Mouse (Mus musculus) adrenal gland, postnatal 25 days (tissue): ENCODE measurements around the gene B4galt3. TPM values are rescaled to one million over a fixed set of nuclear protein-coding genes. Genes with fewer than 3 reads are reported as not detected.
A peak's percentile ranks its signal among the peaks of the same experiment; 100 is the strongest.

Source experiments
- DNase-seq: peaks from one replicate; pipeline ENCODE4 v3.0.0; 2021; ENCODE audit warnings: mixed read lengths
- long read RNA-seq: library from polyadenylated mRNA; stranded (forward); transcript quantifications from one replicate; pipeline ENCODE4 v2.0.0, GENCODE M21; 2021
- total RNA-seq: library from RNA; stranded (reverse); gene quantifications from 2 replicates; pipeline ENCODE4 v1.2.3, GENCODE M21; 2021

B4galt3 gene
- total RNA-seq: 36.9 and 38.1 TPM in 2 replicates
- long read RNA-seq, partial matches to known transcripts: 5 of 18 reads
- long read RNA-seq, other reads (novel, unspliced or antisense): 8 of 18 reads

GRCm38 (mm10) chr1:171269848-171270572 lies at the start of gene B4galt3:
Gene B4galt3 (plus strand): TSS chr1:171270328.
- DNase-seq: peak; percentile 98

- peak; percentile 85 for DNase-seq
Observed at GRCm38 (mm10) chr1:171220871-171221270, 49.3 kb upstream of the B4galt3 start.

- no peak for DNase-seq
Observed at GRCm38 (mm10) chr1:171221281-171222193, 48.6 kb upstream of the B4galt3 start.

- DNase-seq: peak; percentile 82
Observed at GRCm38 (mm10) chr1:171222238-171223155, 47.6 kb upstream of the B4galt3 start, which contains the start of gene Tomm40l. Gene Tomm40l (minus strand): TSS chr1:171222514.

- no peak for DNase-seq
Observed at GRCm38 (mm10) chr1:171223168-171223567, 47.0 kb upstream of the B4galt3 start.

- DNase-seq: peak; percentile 65
Observed at GRCm38 (mm10) chr1:171223796-171224195, 46.3 kb upstream of the B4galt3 start.

- DNase-seq: no peak
Observed at GRCm38 (mm10) chr1:171224857-171225256, 45.3 kb upstream of the B4galt3 start, which contains the start of gene Apoa2. Gene Apoa2 (plus strand): TSS chr1:171225054.

GRCm38 (mm10) chr1:171226780-171227179 lies 43.3 kb upstream of the B4galt3 start:
- DNase-seq: no peak

- DNase-seq: no peak
Observed at GRCm38 (mm10) chr1:171227879-171228278, 42.2 kb upstream of the B4galt3 start.

- DNase-seq: no peak
Observed at GRCm38 (mm10) chr1:171229750-171230149, 40.4 kb upstream of the B4galt3 start.

- no peak for DNase-seq
Observed at GRCm38 (mm10) chr1:171230215-171230614, 39.9 kb upstream of the B4galt3 start.

- DNase-seq: no peak
Observed at GRCm38 (mm10) chr1:171231844-171232243, 38.3 kb upstream of the B4galt3 start.

GRCm38 (mm10) chr1:171232348-171232747 lies 37.8 kb upstream of the B4galt3 start:
- no peak for DNase-seq

GRCm38 (mm10) chr1:171232800-171233730 lies 37.1 kb upstream of the B4galt3 start:
- no peak for DNase-seq

GRCm38 (mm10) chr1:171234126-171234525 lies 36.0 kb upstream of the B4galt3 start, which contains the start of gene Fcer1g:
Gene Fcer1g (minus strand): TSS chr1:171234365.
- DNase-seq: no peak

- no peak for DNase-seq
Observed at GRCm38 (mm10) chr1:171234538-171234937, 35.6 kb upstream of the B4galt3 start.

- no peak for DNase-seq
Observed at GRCm38 (mm10) chr1:171235791-171236190, 34.3 kb upstream of the B4galt3 start.

- no peak for DNase-seq
Observed at GRCm38 (mm10) chr1:171237438-171237837, 32.7 kb upstream of the B4galt3 start.

- DNase-seq: peak; percentile 71
Observed at GRCm38 (mm10) chr1:171238463-171238862, 31.7 kb upstream of the B4galt3 start.

- DNase-seq: no peak
Observed at GRCm38 (mm10) chr1:171239992-171240744, 30.0 kb upstream of the B4galt3 start.
